Mouse (Mus musculus) erythroblast, embryonic 14.5 days (primary cell): ENCODE results near the gene Rad51b.

Experiments
- GATA1 ChIP-seq: IDR thresholded peaks from 2 replicates; pipeline ENCODE4 v1.6.1; 2012; ENCODE audit warnings: low read length, inconsistent platforms, mixed read lengths
- TAL1 ChIP-seq: IDR thresholded peaks from 3 replicates; pipeline ENCODE4 v1.6.1; 2012; ENCODE audit warnings: low read length, inconsistent platforms, mixed read lengths

DNA sequence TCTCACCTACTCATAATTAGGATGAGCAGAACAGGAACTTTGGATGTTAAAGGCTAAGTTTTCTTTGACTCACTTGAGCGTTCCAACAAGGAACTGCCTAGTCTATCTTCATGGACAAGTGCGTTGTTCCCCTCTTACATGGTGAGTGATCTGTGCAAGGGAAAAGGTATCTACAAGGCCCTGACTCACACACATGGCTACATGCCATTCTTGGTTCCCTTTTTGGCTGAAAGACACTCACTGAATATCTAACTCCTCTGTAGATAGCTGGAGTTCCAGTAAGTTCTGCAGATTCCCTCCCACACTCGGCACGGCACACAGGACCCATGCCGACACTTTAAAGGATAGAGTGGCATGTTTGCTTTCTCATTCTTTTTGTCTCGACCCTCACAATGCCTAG lies 447.0 kb downstream of the Rad51b start:
- TF ChIP-seq GATA1 (no peak), TAL1 (no peak)
